Comparison of ENCODE assay signal across 8 mouse cellular contexts in the genomic region with DNA sequence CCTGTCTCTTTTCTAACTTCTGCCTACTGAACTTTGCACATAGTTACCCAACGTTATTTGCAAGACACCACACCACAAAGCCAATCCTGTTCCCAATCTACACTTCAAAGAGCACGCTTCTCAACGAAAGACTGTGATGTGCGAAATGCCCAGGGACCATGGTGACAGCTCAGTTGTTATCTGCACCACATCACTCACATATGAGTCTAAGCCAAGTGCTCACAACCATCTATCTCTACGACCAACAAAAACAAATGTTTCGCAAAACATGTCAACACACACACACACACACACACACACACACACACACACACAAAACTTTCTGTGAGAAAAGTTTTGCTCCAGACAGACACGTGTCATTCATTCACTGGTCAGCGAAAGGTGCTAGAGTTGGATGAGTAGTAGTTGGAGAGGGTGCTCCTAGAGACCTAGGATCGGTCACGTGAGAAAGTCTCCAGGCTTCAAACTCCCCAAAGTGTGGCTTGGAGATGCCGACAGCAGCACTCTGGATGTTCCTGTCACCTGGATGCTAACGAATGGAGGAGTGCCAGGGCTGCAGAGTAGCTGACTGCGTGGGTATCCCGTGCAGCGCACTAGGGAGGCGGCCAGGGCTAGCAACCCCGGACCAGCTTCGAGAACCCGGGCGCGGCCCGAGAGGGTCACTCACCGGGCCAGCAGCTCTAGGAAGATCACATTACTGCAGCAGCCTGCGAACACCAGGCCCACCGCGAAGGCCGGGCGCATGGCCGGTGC. TPM values are rescaled to one million over a fixed set of nuclear protein-coding genes. Genes with fewer than 3 reads are reported as not detected.
DNase-seq lines count a peak whose midpoint lies in the region; ATAC-seq lines count a peak whose summit lies in the region.

No protein-coding gene starts in this region.

- H3K4me3 ChIP-seq in heart, embryonic 16.5 days (ENCODE audit: low read length), result peak overlapping the region; percentile 85
- H3K4me3 ChIP-seq in forebrain, embryonic 10.5 days, result peak overlapping the region; percentile 87
- peak overlapping the region; percentile 91 for H3K4me3 ChIP-seq in limb, embryonic 15.5 days
- peak overlapping the region; percentile 78 for H3K4me3 ChIP-seq in neural tube, embryonic 14.5 days (ENCODE audit: low read depth, low read length)

- H3K27me3 ChIP-seq in heart, embryonic 16.5 days (ENCODE audit: control insufficient read depth, insufficient read depth, low read length), result no peaks in the 10 kb centered on the region
- H3K27me3 ChIP-seq in forebrain, embryonic 10.5 days (ENCODE audit: poor library complexity, severe bottlenecking), result no peaks in the 10 kb centered on the region
- no peaks in the 10 kb centered on the region for H3K27me3 ChIP-seq in limb, embryonic 15.5 days
- H3K27me3 ChIP-seq in neural tube, embryonic 14.5 days (ENCODE audit: control insufficient read depth, insufficient read depth, low read length), result no peaks in the 10 kb centered on the region

- H3K4me2 ChIP-seq in heart, embryonic 16.5 days (ENCODE audit: low read depth, low read length), result peak overlapping the region; percentile 82
- H3K4me2 ChIP-seq in limb, embryonic 15.5 days, result peak overlapping the region; percentile 56
- H3K4me2 ChIP-seq in neural tube, embryonic 14.5 days (ENCODE audit: low read depth, low read length), result peak overlapping the region; percentile 69

- 2% methylated on average over 29 of the region's 29 CpGs for WGBS in heart, embryonic 16.5 days
- 4% methylated on average over 29 of the region's 29 CpGs for WGBS in forebrain, embryonic 10.5 days
- 2% methylated on average over 29 of the region's 29 CpGs for WGBS in limb, embryonic 15.5 days
- 3% methylated on average over 29 of the region's 29 CpGs for WGBS in neural tube, embryonic 14.5 days

- DNase-seq in heart, adult 18-20 months, result no peak
- peak; percentile 47 for DNase-seq in ES-CJ7 (ENCODE audit: low read depth, low spot score)
- no peak for DNase-seq in forebrain, embryonic 10.5 days (ENCODE audit: extremely low spot score, low spot score)
- DNase-seq in layer of hippocampus, adult 9-10 months (ENCODE audit: low spot score), result no peak
- DNase-seq in left cerebral cortex, adult 18-20 months (ENCODE audit: low spot score in 2 of 2), result no peak

- peak; percentile 70 for ATAC-seq in heart, embryonic 16.5 days (replicated peaks; ENCODE audit: extremely low read depth, insufficient read depth, low FRiP score)
- peak; percentile 72 for ATAC-seq in limb, embryonic 15.5 days (ENCODE audit: insufficient number of reproducible peaks, low FRiP score, low TSS enrichment, low read depth)
- ATAC-seq in neural tube, embryonic 14.5 days (ENCODE audit: low read depth), result peak; percentile 85

- H3K36me3 ChIP-seq in heart, embryonic 16.5 days (ENCODE audit: control insufficient read depth, insufficient read depth), result no peaks in the 10 kb centered on the region
- no peaks in the 10 kb centered on the region; the same call in 1 of the 2 replicates for H3K36me3 ChIP-seq in forebrain, embryonic 10.5 days (replicated peaks)
- H3K36me3 ChIP-seq in limb, embryonic 15.5 days, result no peaks in the 10 kb centered on the region
- H3K36me3 ChIP-seq in neural tube, embryonic 14.5 days (ENCODE audit: control insufficient read depth, insufficient read depth, low read length), result no peaks in the 10 kb centered on the region

- no peaks in the 10 kb centered on the region; the same call in 1 of the 2 replicates for H3K9me3 ChIP-seq in heart, embryonic 16.5 days (replicated peaks; ENCODE audit: control insufficient read depth, low read length)
- no peaks in the 10 kb centered on the region for H3K9me3 ChIP-seq in forebrain, embryonic 10.5 days
- no peaks in the 10 kb centered on the region for H3K9me3 ChIP-seq in limb, embryonic 15.5 days
- H3K9me3 ChIP-seq in neural tube, embryonic 14.5 days (ENCODE audit: control insufficient read depth, low read length), result no peaks in the 10 kb centered on the region

- H3K4me1 ChIP-seq in heart, embryonic 16.5 days (ENCODE audit: control insufficient read depth, insufficient read depth, low read length), result peaks cover 16% of the 10 kb centered on the region
- peaks cover 16% of the 10 kb centered on the region for H3K4me1 ChIP-seq in forebrain, embryonic 10.5 days
- peaks cover 5% of the 10 kb centered on the region; the same call in 1 of the 2 replicates for H3K4me1 ChIP-seq in limb, embryonic 15.5 days
- 0 out of 2 replicates have a peak, but pooled peaks cover 4% of the 10 kb centered on the region for H3K4me1 ChIP-seq in neural tube, embryonic 14.5 days (ENCODE audit: control insufficient read depth, insufficient read depth, low read length)

- H3K9ac ChIP-seq in heart, embryonic 16.5 days (ENCODE audit: low read length), result peak overlapping the region; percentile 92
- H3K9ac ChIP-seq in limb, embryonic 15.5 days, result peak overlapping the region; percentile 83
- H3K9ac ChIP-seq in neural tube, embryonic 14.5 days (replicated peaks; ENCODE audit: low read depth, low read length), result peak overlapping the region; percentile 80

- H3K27ac ChIP-seq in heart, embryonic 16.5 days (ENCODE audit: low read length), result peak overlapping the region; percentile 82
- peak overlapping the region; percentile 92 for H3K27ac ChIP-seq in forebrain, embryonic 10.5 days
- H3K27ac ChIP-seq in limb, embryonic 15.5 days, result peak overlapping the region; percentile 86
- peak overlapping the region; percentile 77 for H3K27ac ChIP-seq in neural tube, embryonic 14.5 days (ENCODE audit: low read depth, low read length)

RNA-seq across cellular contexts. Expression of gene Slc35b4, which starts 0.6 kb away (rescaled TPM):
- 34.2 and 36.0 TPM in 2 replicates for polyA plus RNA-seq in heart, embryonic 16.5 days (2015; fragmentation: Nextera tagmentation; extraction: Ambion mirVana)
- total RNA-seq in heart, adult 18-20 months (2021), result 1 to 10 TPM; 7.9 to 8.0 TPM
- 41.7 and 47.5 TPM in 2 replicates for polyA plus RNA-seq in forebrain, embryonic 10.5 days (2016; fragmentation: Nextera tagmentation; extraction: Ambion mirVana)
- polyA plus RNA-seq in limb, embryonic 15.5 days (2015; fragmentation: Nextera tagmentation; extraction: Ambion mirVana), result 47.6 and 47.8 TPM in 2 replicates
- polyA plus RNA-seq in neural tube, embryonic 14.5 days (2014; fragmentation: Nextera tagmentation; extraction: Ambion mirVana), result 43.2 and 45.7 TPM in 2 replicates
- total RNA-seq in left cerebral cortex, adult 18-20 months (2021), result 10 to 100 TPM; 67.9 to 71.3 TPM
